Mouse (Mus musculus) layer of hippocampus, adult 2 months (tissue): ENCODE data around the gene Btbd11. TPM values are rescaled to one million over a fixed set of nuclear protein-coding genes. Genes with fewer than 3 reads are reported as not detected.

ENCODE experiments used
- DNase-seq, 2 experiments: peaks; one replicate each; pipeline ENCODE4 v3.0.0; 2022; ENCODE audit warnings: low spot score in 2 of 2
- H3K27ac ChIP-seq: fragments of 200-600 bp; 2 replicates; pipeline ENCODE4 v1.8.1; 2022
- H3K4me3 ChIP-seq: fragments of 200-600 bp; 2 replicates; pipeline ENCODE4 v1.8.1; 2022; ENCODE audit warnings: mild to moderate bottlenecking
- CTCF ChIP-seq: fragments of 200-600 bp; conservative IDR thresholded peaks from 2 replicates; pipeline ENCODE4 v1.8.1; 2022; ENCODE audit warnings: antibody characterized with exemption, mild to moderate bottlenecking, moderate library complexity
- total RNA-seq, 2 experiments: library from RNA; stranded (reverse); gene quantifications; 2 replicates each; pipeline ENCODE4 v1.2.3; 2021

The Btbd11 gene
- total RNA-seq, 2 experiments from 2014 or later: 19.6 to 20.1 TPM

DNA sequence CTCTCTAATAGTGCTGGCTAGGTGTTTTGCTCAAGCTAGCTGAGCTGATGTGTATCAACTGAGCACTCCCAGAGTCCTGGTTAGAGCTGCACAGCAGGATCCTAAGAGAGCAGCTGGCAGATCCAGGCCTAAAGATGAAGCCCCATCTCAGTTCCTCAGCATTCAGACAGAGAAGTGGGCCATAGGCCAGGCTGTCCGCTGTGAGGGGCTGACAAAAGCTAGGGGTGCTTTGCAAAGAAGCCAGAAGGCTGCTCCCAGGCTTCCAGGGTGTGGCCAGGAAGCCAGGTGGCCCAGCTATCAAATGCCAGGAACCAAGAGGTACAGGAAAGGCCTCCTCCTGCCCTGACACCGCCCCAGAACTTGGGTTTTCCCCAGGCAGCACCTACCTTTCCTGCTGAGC is 140.0 kb downstream of the Btbd11 start:
- TF ChIP-seq CTCF: no peak
- Histone ChIP-seq H3K4me3 (no peak overlapping the region), H3K27ac (no peak overlapping the region)
- DNase-seq: no peak

DNA sequence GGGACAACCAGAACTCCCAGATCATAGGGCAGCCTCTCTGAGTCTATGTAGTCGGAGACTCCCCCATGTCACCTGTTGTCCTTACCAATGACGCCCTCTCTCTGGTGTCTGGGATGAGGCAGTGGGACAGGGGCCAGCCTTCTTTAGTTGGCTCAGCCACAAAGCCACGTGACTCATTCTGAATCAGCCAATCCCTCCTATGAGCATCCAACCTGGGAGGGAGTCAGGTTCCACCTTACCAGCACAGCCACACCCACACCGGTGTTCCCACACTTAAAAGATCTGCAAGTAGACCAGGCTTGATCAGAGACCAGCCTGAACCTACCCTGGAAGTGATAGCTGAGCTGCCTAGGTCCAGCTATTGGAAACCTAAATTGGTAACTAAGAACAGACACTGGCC is 141.1 kb downstream of the Btbd11 start:
- Histone ChIP-seq H3K27ac (no peak overlapping the region), H3K4me3 (no peak overlapping the region)
- DNase-seq: no peak
- TF ChIP-seq CTCF: no peak

DNA sequence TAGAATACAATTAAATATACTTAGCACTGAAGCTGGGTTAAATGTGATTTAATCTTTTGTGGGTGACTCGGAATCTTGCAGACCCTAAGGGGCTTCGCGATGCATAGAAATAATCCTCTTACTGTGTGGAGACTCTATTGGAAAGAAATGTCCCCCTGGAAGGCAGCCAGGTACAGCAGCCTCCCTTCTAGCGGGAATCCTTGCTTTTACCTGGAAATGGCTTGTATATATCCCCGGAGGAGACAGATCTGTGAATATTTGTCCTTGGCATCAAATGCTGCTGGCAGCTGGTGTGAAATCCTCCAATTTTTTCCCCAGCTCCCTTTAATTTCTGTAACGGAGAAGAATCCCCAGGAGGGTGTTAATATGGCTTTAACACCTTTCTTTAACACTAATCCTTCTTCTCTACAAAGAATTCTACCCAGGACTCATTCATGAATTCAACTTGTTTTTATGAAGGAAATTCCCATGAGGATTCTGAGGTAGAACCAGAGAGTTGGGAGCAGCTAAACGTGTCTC is 146.6 kb downstream of the Btbd11 start:
- no peak for TF ChIP-seq CTCF
- no peak overlapping the region for H3K4me3 ChIP-seq
- H3K27ac ChIP-seq: no peak overlapping the region
- DNase-seq: no peak

DNA sequence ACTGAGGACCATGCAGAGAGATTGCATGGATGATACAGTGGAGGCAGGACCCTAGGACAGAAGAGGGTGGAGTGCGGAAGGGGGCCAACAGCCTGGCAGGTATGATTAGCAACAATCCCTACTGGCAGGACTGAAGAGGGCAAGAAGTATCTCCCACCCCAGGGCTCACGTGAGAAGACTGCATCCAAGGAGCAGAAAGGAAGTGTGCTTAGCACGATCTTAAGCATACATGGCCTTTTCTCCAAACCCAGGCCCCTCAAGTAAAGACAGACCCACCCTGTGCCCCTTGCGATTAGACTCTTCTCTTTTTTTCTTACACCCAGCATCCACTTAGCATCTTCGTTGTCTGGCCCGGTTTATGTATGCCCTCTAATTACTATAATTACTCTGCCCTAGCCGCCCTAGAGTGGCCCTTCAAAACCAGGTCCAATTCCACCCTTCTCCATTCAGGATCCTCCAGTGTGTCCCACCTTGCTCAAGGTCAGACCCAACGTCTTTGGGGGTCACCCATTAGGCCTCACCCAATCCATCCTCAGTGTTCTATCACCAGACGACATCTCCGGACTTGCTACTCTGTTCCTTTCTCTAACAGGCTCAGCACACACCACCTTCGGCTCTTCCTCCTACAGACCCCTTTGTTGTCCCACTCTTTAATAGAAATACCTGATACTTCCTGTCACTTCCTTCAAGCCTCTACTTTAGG is 151.6 kb downstream of the Btbd11 start:
- no peak overlapping the region for H3K27ac ChIP-seq
- no peak overlapping the region for H3K4me3 ChIP-seq
- DNase-seq: no peak
- no peak for TF ChIP-seq CTCF

DNA sequence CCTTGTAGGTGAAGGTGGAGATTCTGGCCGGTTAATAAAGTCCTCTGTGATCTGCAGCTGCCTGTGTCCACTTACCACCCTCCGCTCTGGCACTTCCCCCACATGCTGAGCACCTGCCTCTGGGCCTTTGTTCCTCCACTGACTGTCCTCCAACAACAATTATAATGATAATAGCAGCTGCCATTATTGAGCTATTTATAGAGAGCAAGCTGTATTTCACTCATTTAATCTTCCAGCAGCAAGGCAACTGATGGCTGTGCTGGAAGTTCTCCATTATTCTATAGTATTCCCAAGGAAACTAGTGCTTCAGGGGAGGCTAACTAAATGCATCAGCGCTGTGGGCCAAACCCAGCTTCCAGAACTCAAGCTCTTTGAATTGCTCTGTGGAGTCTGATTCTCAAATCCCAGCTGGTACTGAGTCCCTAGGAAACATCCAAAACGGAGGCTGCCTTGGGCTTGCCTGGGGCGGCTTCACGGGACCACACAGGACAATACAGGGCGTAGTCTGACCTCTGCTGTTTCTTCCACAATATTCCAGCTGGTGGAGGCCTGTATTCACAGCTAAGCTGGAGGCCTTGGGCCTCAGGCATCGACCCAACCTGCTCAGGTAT is 153.0 kb downstream of the Btbd11 start:
- TF ChIP-seq CTCF: no peak
- H3K4me3 ChIP-seq: no peak overlapping the region
- no peak for DNase-seq
- no peak overlapping the region for H3K27ac ChIP-seq

DNA sequence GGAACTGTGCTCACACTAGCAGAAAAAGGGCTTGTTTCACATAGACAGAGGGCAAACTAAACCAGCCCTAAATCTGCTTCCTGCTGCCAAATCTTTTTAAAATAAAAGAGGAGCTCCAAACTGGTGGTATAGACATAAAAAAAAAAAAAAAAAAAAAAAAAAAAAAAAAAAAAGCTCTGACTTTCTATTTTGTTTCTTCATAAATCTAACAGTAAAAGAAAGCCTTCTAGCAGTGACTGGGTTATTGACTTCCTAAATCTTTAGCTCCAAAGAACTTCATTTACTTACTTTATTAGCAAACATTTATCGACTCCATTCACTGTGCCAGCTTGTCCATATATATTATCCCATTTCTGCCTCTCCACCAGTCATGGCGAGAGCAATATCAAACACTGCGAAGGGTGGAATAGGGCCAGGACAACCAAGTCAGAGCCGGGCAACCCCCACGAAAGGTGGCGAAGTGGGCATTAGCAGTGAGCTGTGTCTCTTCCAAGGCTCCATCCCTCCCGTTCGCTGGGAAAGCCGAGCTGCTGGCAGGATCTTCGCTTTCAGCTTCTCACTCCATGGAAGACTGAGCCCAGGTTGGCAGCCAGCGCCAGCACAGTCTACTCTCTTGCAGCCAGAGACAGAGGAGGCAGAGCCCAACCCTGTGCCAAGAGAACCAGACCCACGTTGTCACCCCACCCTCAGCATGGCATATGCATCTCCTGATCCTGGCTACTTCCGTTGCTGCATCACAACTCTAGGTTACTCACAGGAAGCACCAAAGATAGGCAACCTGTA is 153.9 kb downstream of the Btbd11 start:
- no peak for DNase-seq
- TF ChIP-seq CTCF: no peak
- no peak overlapping the region for H3K27ac ChIP-seq
- no peak overlapping the region for H3K4me3 ChIP-seq

DNA sequence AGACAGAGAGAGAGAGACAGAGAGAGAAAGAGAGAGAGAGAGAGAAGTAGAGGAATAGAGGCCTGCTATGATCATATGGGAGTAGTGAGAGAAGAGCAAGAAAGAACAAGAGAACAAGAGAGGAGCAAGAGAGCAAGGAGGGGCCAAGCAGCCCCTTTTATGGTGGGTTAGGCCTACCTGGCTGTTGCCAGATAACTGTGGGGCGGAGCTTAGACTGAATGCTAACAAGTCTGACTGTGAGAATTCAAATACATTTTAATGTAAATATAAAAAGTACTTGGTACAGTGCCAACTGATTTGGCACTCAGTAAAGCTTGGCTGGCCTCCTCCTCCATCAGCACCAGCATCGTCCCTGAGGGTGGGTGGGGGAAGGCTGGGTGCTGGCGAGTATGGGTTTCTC is 154.9 kb downstream of the Btbd11 start:
- no peak for TF ChIP-seq CTCF

DNA sequence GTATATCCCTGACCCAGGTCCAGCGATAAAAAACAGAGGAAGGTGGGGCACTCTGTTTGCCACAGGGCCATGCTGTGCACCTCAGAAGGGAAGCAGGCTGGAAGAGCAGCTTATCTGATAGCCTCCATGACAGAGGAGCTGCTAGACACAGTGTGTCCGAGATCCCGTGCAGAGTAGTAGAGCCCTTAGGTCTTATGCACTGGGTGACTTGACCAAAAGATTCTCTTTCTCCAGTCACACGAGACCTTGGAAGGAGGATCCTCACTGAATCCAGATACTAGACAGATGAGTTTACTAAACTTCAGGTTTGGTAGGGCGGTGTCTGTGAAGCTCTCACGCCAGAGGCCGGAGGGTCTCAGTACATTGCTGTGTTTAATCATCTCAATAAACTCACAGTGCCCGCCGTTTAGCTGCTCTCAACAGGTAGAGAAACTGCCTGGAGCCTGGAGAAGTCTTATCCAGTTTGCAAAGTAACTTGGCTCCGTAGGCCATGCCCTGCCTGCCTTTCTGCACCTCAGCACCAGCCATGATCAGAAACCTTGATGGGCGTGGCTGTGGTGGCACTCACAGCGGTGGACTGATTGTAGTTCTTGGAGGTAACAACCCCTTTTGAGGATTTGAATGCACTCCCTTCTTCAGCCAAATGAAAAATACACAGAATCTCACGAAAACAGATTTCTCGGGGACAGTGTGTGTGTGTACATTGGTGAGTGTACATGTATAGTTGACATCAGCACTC is 155.4 kb downstream of the Btbd11 start:
- no peak overlapping the region for H3K27ac ChIP-seq
- TF ChIP-seq CTCF: no peak
- DNase-seq: no peak
- no peak overlapping the region for H3K4me3 ChIP-seq

More for the DNA sequence above, 154.9 kb downstream of the Btbd11 start:
- no peak for DNase-seq
- Histone ChIP-seq H3K27ac (no peak overlapping the region), H3K4me3 (no peak overlapping the region)

DNA sequence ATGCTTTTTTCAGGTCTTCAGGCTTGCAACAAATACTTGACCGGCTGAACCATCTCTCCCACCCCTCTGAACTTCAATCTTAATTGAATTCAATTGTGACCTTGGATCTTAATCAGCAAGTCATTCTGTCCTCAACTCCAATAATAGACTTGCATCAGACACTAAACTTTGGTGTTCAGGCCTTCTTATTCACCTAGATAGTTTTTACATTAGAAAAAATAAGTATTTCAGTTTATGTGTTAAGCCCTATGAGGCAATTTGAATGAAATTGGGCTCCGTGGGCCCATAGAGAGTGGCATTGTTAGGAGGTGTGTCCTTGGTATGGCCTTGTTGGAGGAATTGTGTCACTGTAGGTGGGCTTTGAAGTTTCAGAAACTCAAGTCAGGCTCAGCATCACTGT is 156.7 kb downstream of the Btbd11 start:
- H3K27ac ChIP-seq: no peak overlapping the region
- TF ChIP-seq CTCF: no peak
- no peak overlapping the region for H3K4me3 ChIP-seq
- DNase-seq: no peak

DNA sequence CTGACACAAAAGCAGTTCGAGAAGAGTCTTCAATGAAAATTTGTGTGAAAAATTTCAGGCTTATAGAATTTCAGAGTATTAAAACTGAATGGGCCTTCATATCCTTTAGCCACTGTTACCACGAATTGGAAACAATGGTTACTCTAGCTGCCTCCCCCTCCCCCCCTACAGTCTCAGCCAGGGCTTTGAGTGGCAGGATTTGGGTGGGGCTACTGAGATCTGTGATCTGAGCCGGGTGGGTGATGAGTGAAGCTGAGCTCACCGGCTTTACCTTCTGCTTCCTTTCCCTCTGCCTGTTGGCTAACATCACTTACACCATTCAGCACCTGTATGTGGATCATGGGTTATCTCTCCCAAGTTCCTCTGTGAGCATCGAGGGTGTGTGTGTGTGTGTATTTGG is 158.4 kb downstream of the Btbd11 start:
- no peak for TF ChIP-seq CTCF
- no peak overlapping the region for H3K4me3 ChIP-seq
- H3K27ac ChIP-seq: no peak overlapping the region
- DNase-seq: no peak

DNA sequence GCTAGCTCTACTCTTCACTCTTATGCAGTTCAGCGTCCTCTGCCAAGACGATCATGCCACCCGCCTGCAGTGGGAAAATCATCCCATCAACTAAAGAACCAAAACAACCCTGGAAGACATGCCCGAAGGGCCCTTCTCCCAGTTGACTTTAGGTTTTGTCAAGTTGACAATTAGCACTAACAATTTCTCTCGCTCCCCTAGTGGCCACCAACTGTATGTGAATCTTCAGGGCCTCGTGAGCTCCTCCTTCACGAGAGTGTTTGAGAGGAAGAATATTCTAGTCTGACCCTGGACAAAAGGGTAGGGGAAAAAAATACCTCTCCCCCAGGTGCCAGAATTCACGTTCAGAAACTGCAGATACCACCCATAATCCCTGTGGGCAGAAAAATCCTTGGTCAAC is 168.6 kb downstream of the Btbd11 start:
- Histone ChIP-seq H3K4me3 (no peak overlapping the region), H3K27ac (no peak overlapping the region)
- TF ChIP-seq CTCF: peak; percentile 71
- DNase-seq: no peak

DNA sequence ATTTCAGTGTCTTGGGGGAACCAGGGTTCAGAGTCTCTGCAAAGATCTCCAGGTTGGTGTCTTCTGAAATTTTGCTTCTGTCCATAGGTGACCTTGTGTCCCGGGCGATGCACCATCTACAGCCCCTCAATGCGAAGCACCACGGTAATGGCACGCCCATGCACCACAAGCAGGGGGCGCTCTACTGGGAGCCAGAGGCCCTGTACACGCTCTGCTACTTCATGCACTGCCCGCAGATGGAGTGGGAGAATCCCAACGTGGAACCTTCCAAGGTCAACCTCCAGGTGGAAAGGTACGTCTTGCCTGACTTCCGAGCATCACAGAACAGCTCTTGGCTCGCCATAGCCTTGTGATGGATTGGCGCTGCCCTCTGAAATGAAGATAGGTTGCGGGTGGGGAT is 174.8 kb downstream of the Btbd11 start:
- no peak for DNase-seq
- no peak overlapping the region for H3K27ac ChIP-seq
- no peak overlapping the region for H3K4me3 ChIP-seq
- no peak for TF ChIP-seq CTCF

DNA sequence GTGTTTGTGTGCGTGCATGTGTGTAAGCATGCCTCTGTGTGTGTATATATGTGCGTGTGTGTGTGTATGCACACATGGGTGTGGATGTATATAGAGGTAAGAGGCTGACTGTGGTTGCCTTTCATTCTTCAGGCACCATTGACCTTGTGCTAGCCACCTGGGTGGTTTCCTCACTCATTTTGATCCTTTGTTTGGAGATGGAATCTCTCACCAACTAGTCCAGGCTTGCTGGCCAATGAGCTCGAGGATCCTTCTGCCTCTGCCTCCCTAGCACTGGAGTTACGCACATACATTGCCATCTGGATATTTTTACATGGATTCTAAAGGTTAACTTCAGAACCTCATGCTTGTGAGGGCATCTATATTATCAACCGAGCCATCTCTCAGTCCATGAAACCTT is 184.8 kb downstream of the Btbd11 start:
- DNase-seq: no peak
- TF ChIP-seq CTCF: no peak
- Histone ChIP-seq H3K27ac (no peak overlapping the region), H3K4me3 (no peak overlapping the region)
